Mouse (Mus musculus) retina, postnatal 7 days (tissue): ENCODE results near the gene Nasp.

Source experiments
- DNase-seq: peaks from one replicate; pipeline ENCODE4 v3.0.0-alpha.2; 2012; ENCODE audit warnings: low read depth, low spot score

Gene Nasp

DNA sequence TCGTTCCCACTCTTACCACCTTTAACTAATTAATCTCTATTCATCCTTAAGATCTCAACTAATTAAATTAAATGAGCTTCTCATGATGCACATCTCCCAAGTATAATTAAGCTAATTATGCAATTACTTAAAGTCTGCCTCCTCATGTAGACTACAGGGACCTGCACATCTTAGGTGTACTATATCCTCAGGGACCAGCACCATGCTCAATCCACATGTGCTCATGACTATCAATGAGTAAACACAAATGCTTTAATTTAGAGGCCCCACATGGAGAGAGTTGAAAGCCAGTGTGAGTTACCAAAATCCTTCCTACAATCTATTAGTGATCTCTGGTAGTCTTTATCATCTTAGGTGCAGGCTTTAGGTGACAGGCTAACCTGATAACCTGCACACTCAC is 7.5 kb upstream of the Nasp start:
- no peak for DNase-seq

DNA sequence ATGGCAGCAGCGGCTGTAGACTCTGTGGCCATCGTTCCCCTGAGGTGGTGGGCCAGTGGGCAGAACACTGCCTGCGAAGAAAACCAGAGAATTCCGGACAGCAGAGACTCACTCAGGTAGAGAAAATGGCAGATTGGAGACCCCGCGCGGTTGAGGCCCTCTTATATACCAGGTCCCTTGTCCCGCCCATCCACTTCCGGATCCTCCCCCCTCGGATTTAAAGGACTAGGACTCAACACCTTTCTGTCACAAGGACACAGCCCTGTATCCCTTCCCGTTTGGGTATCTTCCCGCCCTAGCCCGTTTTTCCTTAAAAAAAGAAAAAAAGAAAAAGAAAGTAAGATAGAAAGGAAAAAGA is 403 bp downstream of the Nasp start:
- DNase-seq: peak; percentile 90

DNA sequence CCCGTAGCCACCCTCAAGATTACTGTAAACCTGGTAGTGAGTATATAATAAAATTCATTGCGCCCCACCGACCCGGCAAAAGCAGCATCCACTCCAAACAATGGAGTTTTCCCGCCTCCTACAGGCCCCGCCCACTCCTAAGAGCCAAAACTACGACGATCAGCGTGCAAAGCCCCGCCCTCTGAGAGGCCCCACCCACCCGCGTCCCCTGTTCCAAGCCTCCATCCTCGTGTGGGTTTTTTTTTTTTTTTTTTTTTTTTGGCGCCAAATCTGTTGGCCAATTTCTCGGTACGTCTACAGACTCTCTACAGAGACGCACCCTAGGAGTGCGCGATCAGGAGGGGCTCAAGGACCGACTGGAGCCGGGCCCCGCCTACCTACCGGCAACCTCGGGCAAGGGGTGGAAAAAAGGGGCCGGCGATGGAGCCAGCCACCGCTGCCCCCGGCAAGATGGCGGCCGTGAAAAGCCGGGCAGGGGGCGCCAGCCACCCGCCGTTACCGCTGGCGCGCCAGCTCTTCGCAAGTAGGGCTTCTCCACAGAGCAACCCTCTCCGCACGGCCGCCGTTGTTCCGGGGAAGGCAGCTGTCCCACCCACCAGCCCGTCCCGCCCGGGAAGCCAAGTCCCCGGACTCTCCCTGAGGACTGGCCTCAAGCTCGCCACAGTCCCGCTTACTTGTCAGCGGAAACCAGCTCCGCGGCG is 933 bp downstream of the Nasp start:
- peak; percentile 70 for DNase-seq

DNA sequence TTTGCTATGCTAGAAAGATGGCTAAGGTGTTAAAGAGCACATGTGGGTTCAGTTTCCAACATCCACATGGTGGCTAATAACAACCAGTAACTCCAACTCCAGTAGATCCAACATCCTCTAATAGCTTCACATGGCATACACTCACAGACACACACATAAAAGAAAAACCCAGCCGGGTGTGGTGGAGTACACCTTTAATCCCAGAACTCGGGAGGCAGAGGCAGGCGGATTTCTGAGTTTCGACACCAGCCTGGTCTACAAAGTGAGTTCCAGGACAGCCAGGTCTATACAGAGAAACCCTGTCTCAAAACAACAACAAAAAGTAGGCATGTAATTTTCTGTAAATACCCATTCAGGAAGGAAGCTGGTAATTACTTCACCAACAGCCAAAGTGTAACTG is 2.9 kb downstream of the Nasp start:
- no peak for DNase-seq

DNA sequence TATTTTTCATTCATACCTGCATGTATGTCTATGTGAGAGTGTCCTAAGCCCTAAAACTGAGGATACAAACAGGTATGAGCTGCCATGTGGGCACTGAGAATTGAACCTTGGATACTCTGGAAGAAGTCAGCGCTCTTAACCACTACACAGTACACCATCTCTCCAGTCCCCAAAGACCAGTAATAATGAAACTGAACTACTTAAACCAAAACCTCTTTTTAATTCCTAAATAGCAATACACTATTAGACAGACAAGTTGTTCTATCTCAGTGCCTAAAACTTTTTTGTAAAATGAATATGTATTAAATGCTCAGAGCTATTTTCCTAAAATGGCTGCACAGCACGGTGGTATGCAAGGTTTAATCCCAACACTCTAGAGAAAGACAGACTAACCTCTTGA is 12.5 kb downstream of the Nasp start:
- no peak for DNase-seq

DNA sequence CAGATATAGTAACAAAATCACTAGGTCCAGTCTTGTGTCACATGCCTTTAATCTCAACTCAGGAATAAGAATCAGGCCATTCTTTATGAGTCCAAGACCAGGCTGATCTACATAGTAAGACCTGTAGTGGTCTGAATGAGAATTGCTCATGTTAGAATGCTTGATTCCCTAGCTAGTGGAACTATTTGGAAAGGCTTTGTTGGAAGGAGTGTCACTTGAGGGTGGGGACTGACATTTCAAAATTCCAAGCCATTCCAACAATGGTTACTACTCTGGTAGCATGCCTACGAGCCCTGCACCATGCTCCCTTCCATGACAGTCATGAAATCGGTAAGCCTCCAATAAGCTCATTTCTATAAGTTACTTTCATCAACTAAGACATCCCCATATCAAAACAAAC is 15.1 kb downstream of the Nasp start:
- DNase-seq: no peak

DNA sequence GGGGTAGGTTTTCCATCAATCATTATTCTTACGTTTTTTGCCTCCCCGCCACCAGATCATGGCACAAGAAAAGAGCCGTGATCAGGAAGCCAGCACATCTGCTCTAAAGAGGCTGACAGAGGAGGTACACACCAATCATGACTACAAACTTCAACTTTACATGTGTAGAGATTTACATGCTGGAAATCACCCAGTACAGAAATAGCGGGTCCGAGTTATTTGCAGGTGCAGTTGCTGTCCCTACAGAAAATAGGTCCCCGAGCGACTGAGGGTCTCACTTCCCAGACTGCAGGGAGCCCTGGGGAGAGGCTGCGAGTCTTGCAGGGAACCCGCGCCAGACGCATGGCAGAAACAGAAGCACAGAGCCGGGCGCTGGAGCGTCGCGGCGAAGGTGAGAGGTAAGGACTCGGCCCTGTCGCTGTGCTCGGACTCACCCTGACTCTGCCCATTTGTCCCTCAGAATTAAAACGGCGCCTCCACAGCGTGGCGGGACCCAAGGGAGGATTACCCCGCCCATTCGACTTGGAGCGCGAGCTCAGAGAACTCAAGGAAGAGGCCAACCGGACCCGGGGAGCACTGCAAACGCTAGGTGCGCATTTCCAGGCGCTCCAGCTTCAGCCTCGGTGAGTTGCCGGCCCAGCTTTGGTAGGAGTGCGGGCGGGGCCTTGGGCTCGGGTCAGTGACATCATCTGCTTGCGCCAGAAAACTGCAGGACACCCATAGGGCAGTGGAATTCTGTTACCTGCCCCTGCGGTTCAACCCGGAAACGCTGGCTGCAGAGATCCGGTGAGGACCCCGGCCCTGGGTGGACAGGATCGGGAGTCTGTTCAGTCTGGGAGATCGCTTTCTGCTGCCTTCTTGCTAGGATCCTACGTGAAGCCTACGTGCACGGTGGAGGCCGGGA is 30.5 kb downstream of the Nasp start:
- peak; percentile 80 for DNase-seq

DNA sequence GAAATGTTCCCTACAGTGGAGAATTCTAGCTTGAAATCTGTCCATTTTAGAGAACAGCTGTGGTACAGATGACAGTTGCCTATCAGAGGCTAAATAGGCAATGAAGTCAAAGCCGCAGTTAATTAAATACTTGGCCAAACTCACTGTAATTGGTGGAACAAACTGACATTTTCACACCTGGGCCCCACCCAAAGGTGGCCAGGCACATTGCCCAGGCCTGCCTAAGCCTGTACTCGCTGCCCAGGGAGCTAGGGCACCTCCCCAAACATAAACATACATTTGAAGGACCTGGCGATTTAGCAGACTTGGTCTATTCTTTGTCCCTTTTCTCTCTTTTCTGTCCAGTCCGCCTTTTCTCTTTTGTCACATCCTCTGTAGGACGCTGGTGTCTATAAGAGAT is 31.4 kb downstream of the Nasp start, which contains the start of gene Ccdc17:
TSS of gene Ccdc17 (plus strand) at position 276 of the 400 bp plus-strand sequence.
- DNase-seq: no peak

DNA sequence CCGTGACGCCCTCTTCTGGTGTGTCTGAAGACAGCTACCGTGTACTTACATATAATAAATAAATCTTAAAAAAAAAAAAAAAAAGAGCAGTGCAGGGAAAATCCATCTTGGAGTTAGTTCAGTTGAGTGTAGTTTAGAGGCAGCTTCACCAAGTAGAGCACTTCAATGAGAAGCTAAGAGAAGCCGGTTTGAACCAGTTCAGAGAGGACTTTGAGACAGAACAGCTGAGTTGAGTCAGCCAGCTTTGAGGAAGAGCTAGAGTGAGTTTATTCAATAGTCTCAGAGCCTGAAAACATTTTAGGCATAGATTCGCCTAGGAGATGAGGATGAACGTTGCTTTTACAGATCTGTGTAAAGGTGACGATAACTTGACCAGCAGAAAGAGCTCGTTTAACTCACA is 31.9 kb downstream of the Nasp start:
- no peak for DNase-seq

DNA sequence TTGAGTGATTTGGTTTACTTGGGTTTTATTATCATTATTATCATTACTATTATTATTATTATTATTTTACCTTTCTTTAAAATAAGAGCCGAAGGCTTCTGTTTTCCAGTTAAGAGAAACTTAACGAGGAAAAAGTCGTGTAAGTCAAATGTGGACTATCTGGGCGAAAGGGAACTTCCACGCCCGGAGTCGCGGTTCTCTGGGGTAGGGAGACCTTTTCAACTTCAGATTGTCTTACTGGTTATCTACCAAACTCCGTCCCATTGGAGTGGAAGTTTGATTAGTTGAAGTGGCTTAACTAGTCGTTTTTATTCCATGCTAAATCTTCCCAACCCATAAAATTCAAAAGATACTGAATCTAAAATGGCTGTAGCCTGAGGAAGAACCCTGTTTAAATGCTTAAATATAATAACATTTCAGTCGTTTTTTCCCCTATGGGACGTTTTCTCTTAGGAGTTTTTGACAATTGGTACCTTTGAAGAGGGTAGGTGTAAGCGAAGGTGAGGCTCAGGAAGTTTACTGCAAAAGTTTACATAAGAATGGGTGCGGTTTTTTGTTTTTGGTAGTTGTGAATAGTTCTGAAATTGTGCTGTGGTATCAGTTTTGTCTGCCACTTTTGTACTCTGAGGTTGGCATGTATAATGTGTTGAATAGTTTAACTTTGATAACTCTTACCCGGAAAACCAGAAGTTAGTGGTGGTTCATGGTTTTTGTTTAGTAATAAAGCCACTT is 69.4 kb downstream of the Nasp start:
- no peak for DNase-seq

DNA sequence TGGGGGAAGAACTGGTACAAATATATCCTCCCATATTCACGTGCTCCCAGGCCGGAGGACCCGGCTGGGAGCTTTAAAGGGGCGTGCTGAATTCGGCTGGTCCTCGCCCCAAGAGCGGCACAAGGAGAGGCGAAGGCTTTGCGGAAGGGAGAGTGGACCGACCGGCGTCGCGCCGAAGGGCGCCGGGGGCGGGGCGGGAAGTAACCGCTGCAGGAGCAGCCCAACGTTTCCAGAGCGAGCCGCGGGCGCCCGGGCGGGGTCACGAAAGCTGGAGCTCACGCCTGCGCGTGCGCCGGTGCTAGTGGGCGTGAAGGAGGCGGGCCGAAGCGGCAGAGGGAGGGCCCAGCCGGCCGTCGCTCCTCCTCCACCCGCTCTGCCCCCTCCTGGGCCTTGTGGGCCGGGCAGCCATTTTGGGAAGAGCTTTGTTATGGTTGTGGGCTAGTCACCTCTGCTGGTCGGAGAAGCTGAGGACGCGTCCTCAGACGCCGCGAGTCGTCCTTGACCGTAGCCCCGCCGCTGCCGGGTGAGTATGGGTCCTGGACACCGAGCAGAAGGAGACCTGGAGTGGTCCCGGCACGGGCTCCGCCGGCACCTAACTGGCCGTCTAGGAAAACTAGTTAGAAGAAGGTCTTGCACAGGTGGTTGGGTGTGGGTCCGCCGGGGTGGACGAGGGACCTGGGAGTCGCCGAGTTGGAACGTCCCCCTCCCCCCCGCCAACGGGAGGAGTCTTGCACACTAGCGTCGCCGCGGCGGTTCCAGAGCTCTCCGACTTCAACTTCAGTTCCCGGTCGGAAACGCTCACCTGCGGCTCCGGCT is 70.2 kb downstream of the Nasp start, which contains the start of gene Gpbp1l1:
TSS of gene Gpbp1l1 (plus strand) at position 353 of the 816 bp plus-strand sequence.
- peak; percentile 94 for DNase-seq

DNA sequence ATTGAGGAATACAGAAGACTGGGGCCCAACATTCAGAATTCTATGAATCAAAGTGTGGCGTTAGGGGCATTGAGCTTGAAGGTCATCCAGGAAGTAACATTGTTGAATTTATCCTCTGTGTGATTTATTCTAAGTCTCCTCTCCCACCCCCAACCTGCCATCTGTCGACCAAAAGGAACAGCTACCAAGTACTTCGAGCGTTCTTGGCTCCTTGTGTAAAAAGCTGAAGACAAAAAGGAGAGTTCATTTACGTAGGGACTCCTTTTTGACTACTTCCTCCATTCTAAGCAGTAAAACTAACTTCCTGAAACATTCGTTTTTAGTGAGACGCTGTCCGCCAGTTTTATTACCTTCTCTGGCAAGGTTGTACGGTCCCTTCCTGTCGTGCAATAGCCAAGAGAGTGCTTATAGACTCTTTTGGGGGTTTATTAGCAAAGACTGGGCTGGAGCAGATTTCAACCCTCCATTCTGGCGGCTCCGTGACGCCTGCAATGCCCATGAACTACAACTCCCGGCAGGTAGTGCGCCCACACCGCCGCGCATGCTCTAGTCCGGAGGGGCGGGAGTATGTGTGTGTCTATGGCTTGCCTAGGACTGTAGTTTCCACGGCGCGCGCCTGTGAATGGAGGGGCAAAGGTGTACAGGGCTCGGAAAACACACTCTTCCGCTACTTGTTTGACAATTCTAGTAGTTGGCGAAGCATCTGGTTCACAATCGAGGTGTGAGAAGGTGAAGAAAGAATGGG is 71.0 kb downstream of the Nasp start:
- peak; percentile 89 for DNase-seq

DNA sequence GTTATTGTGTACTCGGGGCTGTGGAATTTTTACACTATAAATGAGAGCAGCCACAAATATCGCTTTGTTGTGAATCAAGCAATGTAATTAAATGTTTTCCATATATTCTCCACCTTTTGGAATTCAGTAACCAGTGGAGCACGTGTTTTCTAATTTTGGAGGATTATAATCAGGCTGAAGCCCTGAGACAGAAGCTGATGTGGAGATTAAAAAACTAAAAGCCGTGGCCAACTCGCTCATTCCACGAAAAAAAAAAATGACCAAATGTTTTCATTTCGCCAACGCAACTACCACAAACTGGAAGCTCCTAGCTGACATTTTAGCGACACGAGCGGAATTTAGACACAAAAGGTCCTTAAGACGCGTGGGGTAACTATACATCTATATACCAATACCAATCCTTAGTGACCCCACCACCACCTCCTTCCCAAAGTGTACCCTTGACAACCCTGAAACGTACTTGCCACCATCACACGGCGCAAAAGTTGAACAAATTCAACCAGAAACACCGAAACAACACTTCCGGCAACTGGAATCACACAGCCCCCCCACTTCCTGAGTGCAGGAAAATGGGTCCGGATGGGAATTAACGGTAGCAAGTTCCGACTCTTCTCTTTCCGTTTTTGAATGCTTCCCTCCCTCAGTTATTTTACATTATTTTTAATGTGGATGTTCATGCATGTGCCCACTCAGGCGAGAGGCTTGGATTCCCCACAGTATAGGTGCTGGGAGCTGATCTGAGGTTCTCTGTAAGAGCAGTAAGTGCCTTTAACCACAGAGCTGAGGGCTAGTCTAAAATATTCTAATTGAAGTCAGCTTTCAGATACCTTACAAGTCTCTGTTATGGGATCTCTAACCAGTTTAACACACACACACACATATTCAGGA is 72.1 kb downstream of the Nasp start, which contains the start of gene Tmem69:
TSS of gene Tmem69 (minus strand) at position 524 of the 888 bp plus-strand sequence.
- peak; percentile 60 for DNase-seq

DNA sequence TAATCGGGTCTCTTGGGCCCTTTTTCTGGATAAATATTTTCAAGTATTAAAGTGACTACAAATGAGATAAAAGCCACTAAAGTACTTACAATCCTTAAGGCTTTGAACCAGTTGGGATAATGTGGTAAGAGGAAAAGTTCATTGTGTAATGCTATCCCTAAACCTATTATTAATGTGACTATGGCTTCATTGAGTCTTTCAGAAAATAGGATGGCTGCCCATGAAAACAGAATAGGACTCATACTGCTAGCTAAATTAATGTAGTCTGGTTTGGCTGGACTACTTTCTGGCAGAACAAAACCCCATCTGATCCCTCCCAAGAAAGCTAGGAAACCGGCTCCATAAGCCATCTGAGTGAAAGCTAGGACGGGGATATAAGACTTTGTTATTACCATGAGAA is 74.7 kb downstream of the Nasp start:
- no peak for DNase-seq
